Mouse (Mus musculus) CH12.LX (cell line): ENCODE measurements at regions not wholly inside any gene's neighbourhood (a gene's known extent, or its start where the extent isn't known, plus 50 kb on each side); places are given as distances from the start of the nearest gene placed in this dataset.

Experiments used
- CHD1 ChIP-seq: IDR thresholded peaks from 2 replicates; pipeline ENCODE4 v1.6.1; 2012; ENCODE audit warnings: low read depth, low read length, improper control_type of control experiment, inconsistent platforms
- MAX ChIP-seq: IDR thresholded peaks from 2 replicates; pipeline ENCODE4 v1.6.1; 2011; ENCODE audit warnings: low read length, improper control_type of control experiment
- MAZ ChIP-seq: IDR thresholded peaks from 2 replicates; pipeline ENCODE4 v1.6.1; 2012; ENCODE audit warnings: low read depth, mild to moderate bottlenecking, inconsistent platforms, low read length, improper control_type of control experiment, moderate library complexity
- RCOR1 ChIP-seq: conservative IDR thresholded peaks from 2 replicates; pipeline ENCODE4 v1.6.1; 2012; ENCODE audit warnings: low read depth, mild to moderate bottlenecking, inconsistent platforms, low read length, improper control_type of control experiment

DNA sequence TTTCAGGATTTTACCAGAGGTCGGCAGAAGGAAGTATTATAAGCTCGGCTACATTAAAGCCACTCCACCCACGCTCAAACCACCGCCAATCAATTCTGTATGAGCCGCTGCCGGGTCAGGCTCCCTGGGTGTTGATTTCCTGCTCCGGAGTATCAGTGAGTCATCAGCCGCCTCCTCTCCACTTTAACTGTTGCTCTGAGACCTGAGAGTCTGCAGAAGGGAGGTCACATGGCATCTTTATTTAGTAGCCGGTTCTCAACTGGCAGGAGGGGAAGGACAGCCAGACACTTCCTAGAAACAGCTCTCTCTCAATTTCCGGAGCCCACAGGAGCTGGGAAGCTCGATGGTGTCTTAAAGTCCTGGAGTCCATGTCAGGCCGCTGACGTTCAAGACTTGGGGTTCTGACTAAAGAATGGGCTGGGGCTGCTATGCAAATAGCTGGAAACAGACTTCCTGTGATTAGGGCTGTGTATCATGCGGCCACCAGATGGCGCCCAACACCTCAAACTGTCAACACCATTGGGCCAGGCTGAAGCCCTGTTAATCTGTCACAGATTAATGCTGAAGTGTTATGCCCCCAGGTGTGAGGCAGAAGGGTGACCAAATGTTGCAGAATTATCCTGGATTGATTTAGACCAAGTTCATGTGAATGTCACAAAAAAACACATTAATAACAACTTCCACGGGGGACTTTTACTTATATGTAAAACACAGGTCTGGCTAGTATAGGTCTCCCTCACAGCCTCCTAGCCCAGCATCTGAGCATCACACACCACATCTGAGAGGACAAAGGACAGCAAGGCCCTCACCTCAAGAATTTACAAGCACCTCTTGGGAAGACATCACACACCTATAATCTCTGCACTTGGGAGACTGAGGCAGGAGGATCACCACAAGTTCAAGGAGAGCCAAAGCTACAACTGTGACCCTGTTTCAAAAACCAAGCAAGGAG lies 84.8 kb downstream of the Kcnh2 start (continued):
- no peak for TF ChIP-seq RCOR1
- TF ChIP-seq CHD1, result no peak
- TF ChIP-seq MAX, result peak; percentile 70; the same call in 1 of the 2 replicates
- TF ChIP-seq MAZ, result no peak
